Mouse (Mus musculus): Measurements from ENCODE around the gene Pigo.
"Not testable (repeated sequence)": the region's sequence is repeated elsewhere in the genome, so short reads cannot be mapped to it uniquely, and the experiment has no call there.

The Pigo gene

GRCm38 (mm10) chr4:43010161-43011038 lies 15.2 kb downstream of the Pigo start, which contains the start of gene Fancg:
TSS of gene Fancg (minus strand) at chr4:43010506.
- in situ Hi-C loops (cut with MboI, MseI): loop anchor here (5.0 to 10.0 kb wide), 3 partner anchors 954 to 1738 kb away; partner anchors contain the start of gene Ubap1

GRCm38 (mm10) chr4:43005765-43006164 lies 19.9 kb downstream of the Pigo start:
- in situ Hi-C loops (cut with MboI, MseI): loop anchor here (10.0 kb wide), 1 partner anchor 1159 kb away; no protein-coding TSS in a partner anchor

GRCm38 (mm10) chr4:43004951-43005350 lies 20.7 kb downstream of the Pigo start:
- in situ Hi-C loops (cut with MboI, MseI): loop anchor here (10.0 kb wide), 1 partner anchor 1160 kb away; no protein-coding TSS in a partner anchor

GRCm38 (mm10) chr4:43002756-43003439 lies 22.7 kb downstream of the Pigo start:
- in situ Hi-C loops (cut with MboI, MseI): loop anchor here (10.0 kb wide), 1 partner anchor 1162 kb away; no protein-coding TSS in a partner anchor

GRCm38 (mm10) chr4:43001272-43001671 lies 24.3 kb downstream of the Pigo start:
- in situ Hi-C loops (cut with MboI, MseI): loop anchor here (10.0 kb wide), 1 partner anchor 1164 kb away; no protein-coding TSS in a partner anchor

- in situ Hi-C loops (cut with MboI, MseI): loop anchor here (10.0 kb wide), 1 partner anchor 1164 kb away; no protein-coding TSS in a partner anchor
These were observed 25.3 kb downstream of the Pigo start, which contains the start of gene Vcp for GRCm38 (mm10) chr4:43000141-43000986. TSS of gene Vcp (minus strand) at chr4:43000507.

GRCm38 (mm10) chr4:42999451-43000140 lies 26.0 kb downstream of the Pigo start:
- in situ Hi-C loops (cut with MboI, MseI): loop anchor here (10.0 kb wide), 2 partner anchors 1165 to 2005 kb away; no protein-coding TSS in a partner anchor

GRCm38 (mm10) chr4:42998022-42998421 lies 27.6 kb downstream of the Pigo start:
- in situ Hi-C loops (cut with MboI, MseI): loop anchor here (10.0 kb wide), 1 partner anchor 2003 kb away; no protein-coding TSS in a partner anchor

GRCm38 (mm10) chr4:42988296-42988695 lies 37.3 kb downstream of the Pigo start:
- in situ Hi-C loops (cut with MboI, MseI): no loop called here

- in situ Hi-C loops (cut with MboI, MseI): not testable (repeated sequence)
These were observed 45.2 kb downstream of the Pigo start for GRCm38 (mm10) chr4:42980467-42980866.

- in situ Hi-C loops (cut with MboI, MseI): no loop called here
These were observed 47.6 kb downstream of the Pigo start for GRCm38 (mm10) chr4:42978062-42978461.

- in situ Hi-C loops (cut with MboI, MseI): no loop called here
These were observed 51.8 kb downstream of the Pigo start for GRCm38 (mm10) chr4:42973868-42974267.

- in situ Hi-C loops (cut with MboI, MseI): no loop called here
These were observed 52.7 kb downstream of the Pigo start for GRCm38 (mm10) chr4:42972952-42973351.

GRCm38 (mm10) chr4:42969304-42969703 lies 56.3 kb downstream of the Pigo start, which contains the start of gene 1700022I11Rik:
TSS of gene 1700022I11Rik (plus strand) at chr4:42969604.
- in situ Hi-C loops (cut with MboI, MseI): no loop called here
